Mouse (Mus musculus) neural tube, embryonic 14.5 days (tissue): ENCODE data around the gene Ahsa1. TPM values are rescaled to one million over a fixed set of nuclear protein-coding genes. Genes with fewer than 3 reads are reported as not detected.

Source experiments
- ATAC-seq: fragments of 200-750 bp; cut with Nextera tagmentation; 2 replicates; pipeline ENCODE4 v1.8.0; 2017; ENCODE audit warnings: low read depth, mild to moderate bottlenecking, moderate TSS enrichment, moderate library complexity
- H3K27ac ChIP-seq: fragments of 300-500 bp; sonication (generic); 2 replicates; pipeline ENCODE4 v1.5.1; 2014; ENCODE audit warnings: low read depth, mild to moderate bottlenecking, control low read depth, low read length, moderate library complexity, mixed read lengths
- H3K27me3 ChIP-seq: fragments of 300-500 bp; sonication (generic); 2 replicates; pipeline ENCODE4 v1.6.1; 2014; ENCODE audit warnings: low read length; ENCODE audit not compliant: control insufficient read depth, insufficient read depth
- H3K36me3 ChIP-seq: fragments of 300-500 bp; sonication (generic); 2 replicates; pipeline ENCODE4 v1.6.1; 2014; ENCODE audit warnings: low read length, mixed read lengths; ENCODE audit not compliant: control insufficient read depth, insufficient read depth
- H3K4me1 ChIP-seq: fragments of 300-500 bp; sonication (generic); 2 replicates; pipeline ENCODE4 v1.6.1; 2014; ENCODE audit warnings: low read length; ENCODE audit not compliant: control insufficient read depth, insufficient read depth
- H3K4me2 ChIP-seq: fragments of 300-500 bp; sonication (generic); 2 replicates; pipeline ENCODE4 v1.6.1; 2014; ENCODE audit warnings: mild to moderate bottlenecking, low read depth, low read length, control low read depth
- H3K4me3 ChIP-seq: fragments of 300-500 bp; sonication (generic); 2 replicates; pipeline ENCODE4 v1.5.1; 2014; ENCODE audit warnings: low read depth, low read length, control low read depth, mixed read lengths
- H3K9ac ChIP-seq: fragments of 300-500 bp; sonication (generic); replicated peaks from 2 replicates; pipeline ENCODE4 v1.6.1; 2014; ENCODE audit warnings: low read depth, mild to moderate bottlenecking, control low read depth, low read length, mixed read lengths
- H3K9me3 ChIP-seq: fragments of 300-500 bp; sonication (generic); 2 replicates; pipeline ENCODE4 v1.6.1; 2016; ENCODE audit warnings: low read length; ENCODE audit not compliant: control insufficient read depth
- WGBS: fragments of 180-500 bp; shearing (Covaris S2); extraction: QIAGEN DNeasy Blood & Tissue Kit; methylation state at CpG from one replicate; pipeline ENCODE4 v1.1.7; 2014; 5-methylcytosine and 5-hydroxymethylcytosine counted together
- polyA plus RNA-seq: library from polyadenylated mRNA; unstranded; fragments of >200 nt; fragmentation: Nextera tagmentation; extraction: Ambion mirVana; gene quantifications from 2 replicates; pipeline ENCODE4 v1.2.1, GENCODE M21; 2014

The Ahsa1 gene
- polyA plus RNA-seq: 172 and 186 TPM in 2 replicates

DNA sequence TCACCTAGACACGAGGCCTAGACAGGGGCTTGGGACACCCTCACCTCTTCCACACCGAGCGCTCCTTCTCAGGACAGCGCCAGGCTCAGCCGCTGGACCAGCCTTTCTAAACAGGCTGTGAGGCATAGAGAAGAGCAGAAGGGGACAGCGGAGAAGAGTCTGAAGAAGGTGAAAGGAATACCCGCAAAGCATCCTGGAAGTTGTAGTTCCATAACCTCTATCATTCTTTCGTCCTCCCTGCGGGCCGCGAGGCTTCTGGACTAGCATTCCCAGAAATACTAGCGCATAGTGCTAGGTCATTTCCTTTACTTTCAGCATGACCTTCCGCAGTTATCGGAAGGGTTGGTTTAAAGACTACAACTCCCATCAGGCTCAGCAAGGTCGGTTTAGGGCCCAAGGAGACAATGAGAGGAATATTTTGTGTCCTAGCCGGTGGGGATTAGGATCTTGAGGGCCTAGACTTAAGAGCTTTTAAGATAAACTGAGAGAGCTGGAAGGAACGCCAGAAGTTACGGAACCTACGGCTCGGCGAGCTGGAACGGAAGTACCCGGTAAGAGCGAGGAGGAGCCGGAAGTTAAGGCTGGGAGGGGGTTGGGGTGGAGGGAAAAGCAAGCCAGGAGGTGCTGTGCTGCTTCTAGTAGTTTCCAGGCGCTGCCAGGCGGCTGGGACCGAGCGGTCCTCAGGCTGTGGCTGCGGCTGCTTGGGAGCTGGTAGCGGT lies at the start of gene Ahsa1, which contains the start of gene Vipas39:
Ahsa1 (plus strand) TSS at position 372 of the 719 bp plus-strand sequence.
Vipas39 (minus strand) TSS at position 149 of the 719 bp plus-strand sequence.
- peak within 1 kb of the TSS; percentile 87 for H3K4me2 ChIP-seq
- H3K27me3 ChIP-seq: no peaks in the 10 kb centered on the region
- WGBS: under 1% methylated on average over 31 of the region's 31 CpGs
- peaks cover 29% of the 10 kb centered on the region for H3K36me3 ChIP-seq
- peak; percentile 98 for ATAC-seq
- no peaks in the 10 kb centered on the region for H3K9me3 ChIP-seq
- peak within 1 kb of the TSS; percentile 67 for H3K4me3 ChIP-seq
- peak within 1 kb of the TSS; percentile 79 for H3K9ac ChIP-seq
- H3K27ac ChIP-seq: peak within 1 kb of the TSS; percentile 77
- H3K4me1 ChIP-seq: peaks cover 14% of the 10 kb centered on the region

DNA sequence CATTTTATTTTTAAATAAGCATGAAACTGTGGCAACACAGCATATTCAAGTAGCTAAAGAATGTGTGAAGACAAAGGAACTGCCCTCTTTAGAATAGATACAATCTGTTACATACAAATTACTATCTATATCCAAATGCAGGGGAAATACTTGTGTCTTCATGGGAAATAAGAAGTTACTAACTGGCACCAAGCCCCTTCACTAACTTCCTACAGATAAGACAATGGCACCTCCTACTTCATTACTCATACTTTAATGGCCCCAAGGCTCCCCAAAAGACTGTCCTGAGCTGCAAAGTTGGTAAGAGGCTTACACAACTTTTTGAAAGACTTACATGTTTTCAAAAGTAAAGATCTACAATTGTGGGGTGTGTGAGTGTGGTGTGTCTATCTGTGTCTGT lies 48.7 kb upstream of the Ahsa1 start:
- H3K27me3 ChIP-seq: no peaks in the 10 kb centered on the region
- H3K9me3 ChIP-seq: no peaks in the 10 kb centered on the region
- no peaks in the 10 kb centered on the region for H3K4me1 ChIP-seq
- H3K4me3 ChIP-seq: no peak overlapping the region
- H3K9ac ChIP-seq: no peak overlapping the region
- H3K36me3 ChIP-seq: no peaks in the 10 kb centered on the region
- H3K27ac ChIP-seq: no peak overlapping the region
- ATAC-seq: no peak
- no peak overlapping the region for H3K4me2 ChIP-seq

DNA sequence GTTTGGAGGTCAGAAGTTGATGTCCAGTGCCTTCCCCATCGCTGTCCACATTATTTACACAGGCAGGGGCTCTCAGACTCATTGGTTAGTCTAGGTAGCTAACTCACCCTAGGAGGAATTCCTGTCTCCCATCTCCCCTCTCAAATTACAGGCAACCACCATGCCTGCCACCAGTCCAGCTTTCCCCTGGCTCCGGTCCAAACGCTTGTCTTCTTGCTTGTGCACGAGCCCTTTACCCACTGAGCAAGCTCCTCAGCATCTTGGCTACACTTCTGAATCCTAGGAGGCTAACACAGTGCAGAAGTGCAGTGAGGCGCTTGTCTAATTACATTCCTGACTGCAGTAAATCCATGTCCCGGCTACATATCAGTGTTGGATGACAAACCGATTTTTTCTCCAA lies 46.9 kb upstream of the Ahsa1 start:
- H3K9ac ChIP-seq: no peak overlapping the region
- no peaks in the 10 kb centered on the region for H3K9me3 ChIP-seq
- no peaks in the 10 kb centered on the region for H3K4me1 ChIP-seq
- no peak overlapping the region for H3K27ac ChIP-seq
- no peak overlapping the region for H3K4me3 ChIP-seq
- WGBS: 75% methylated on average over 7 of the region's 7 CpGs
- no peaks in the 10 kb centered on the region for H3K27me3 ChIP-seq
- no peak for ATAC-seq
- H3K36me3 ChIP-seq: no peaks in the 10 kb centered on the region
- H3K4me2 ChIP-seq: no peak overlapping the region

DNA sequence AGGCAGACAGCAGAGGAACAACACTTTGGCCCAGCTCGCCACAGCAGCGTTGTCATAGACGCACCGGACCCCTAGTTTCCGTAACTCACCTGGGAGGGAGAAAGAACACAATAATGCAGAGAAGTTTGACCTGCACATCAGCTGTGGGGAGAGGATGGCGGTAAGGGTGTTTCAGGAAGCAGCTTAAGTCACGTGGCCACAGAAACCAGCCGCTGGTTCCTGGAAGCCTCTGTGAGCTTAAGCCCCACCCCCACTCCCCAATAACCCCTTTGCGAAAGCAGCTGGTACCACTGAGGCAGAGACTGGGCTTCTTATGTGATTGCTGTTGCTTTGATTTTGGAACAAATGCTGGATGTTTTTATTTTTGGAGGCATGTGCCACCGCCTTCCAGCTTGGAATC lies 41.3 kb upstream of the Ahsa1 start:
- no peak overlapping the region for H3K4me3 ChIP-seq
- H3K27ac ChIP-seq: no peak overlapping the region
- H3K9ac ChIP-seq: no peak overlapping the region
- WGBS: 74% methylated on average over 10 of the region's 10 CpGs
- H3K9me3 ChIP-seq: no peaks in the 10 kb centered on the region
- H3K27me3 ChIP-seq: no peaks in the 10 kb centered on the region
- no peak for ATAC-seq
- no peaks in the 10 kb centered on the region for H3K4me1 ChIP-seq
- H3K4me2 ChIP-seq: no peak overlapping the region
- no peaks in the 10 kb centered on the region for H3K36me3 ChIP-seq

DNA sequence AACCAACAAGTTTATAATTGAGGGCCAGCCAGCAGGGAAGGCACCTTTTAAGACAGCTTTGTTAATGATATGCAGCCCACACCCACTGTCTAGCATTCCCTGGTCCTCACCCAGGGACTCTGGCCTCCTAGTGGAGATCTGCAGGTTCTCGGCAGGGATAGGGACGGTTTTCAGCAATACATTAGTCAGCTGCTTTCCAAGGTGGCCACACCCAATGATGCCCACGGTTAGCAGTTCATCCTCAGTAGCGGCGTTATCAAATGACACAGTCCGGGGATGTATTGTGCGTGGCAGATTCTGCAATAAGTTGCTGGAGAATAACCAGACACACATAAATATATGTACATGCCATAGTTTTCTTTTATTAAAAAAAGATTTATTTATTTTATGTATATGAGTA lies 39.5 kb upstream of the Ahsa1 start:
- no peak for ATAC-seq
- 76% methylated on average over 7 of the region's 7 CpGs for WGBS
- no peak overlapping the region for H3K4me2 ChIP-seq

DNA sequence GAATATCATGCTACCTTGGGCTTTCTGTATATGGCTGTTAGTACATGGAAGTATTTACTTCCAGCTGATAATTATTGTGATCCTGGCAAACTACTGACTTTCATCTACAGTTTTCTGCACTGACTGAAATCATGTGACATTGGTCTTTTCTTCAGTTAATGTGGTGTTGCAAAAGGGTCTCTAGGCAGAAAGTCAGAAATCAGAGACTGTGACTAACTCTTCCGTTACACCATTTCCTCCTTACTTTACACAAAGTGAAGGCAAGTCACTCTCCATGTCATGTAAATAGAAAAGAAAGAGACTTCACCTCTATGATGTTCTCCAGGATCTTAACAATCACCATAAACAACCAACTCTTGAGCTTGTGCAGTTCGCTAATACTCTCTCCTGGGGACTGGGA lies 36.6 kb upstream of the Ahsa1 start:
- Histone ChIP-seq H3K27ac (no peak overlapping the region), H3K27me3 (no peaks in the 10 kb centered on the region), H3K4me1 (no peaks in the 10 kb centered on the region), H3K9me3 (no peaks in the 10 kb centered on the region), H3K9ac (no peak overlapping the region), H3K36me3 (no peaks in the 10 kb centered on the region), H3K4me2 (no peak overlapping the region), H3K4me3 (no peak overlapping the region)
- 94% methylated on average over 2 of the region's 2 CpGs for WGBS
- ATAC-seq: no peak

More for the DNA sequence above, 39.5 kb upstream of the Ahsa1 start:
- Histone ChIP-seq H3K27me3 (no peaks in the 10 kb centered on the region), H3K4me3 (no peak overlapping the region), H3K36me3 (no peaks in the 10 kb centered on the region), H3K9me3 (no peaks in the 10 kb centered on the region), H3K27ac (no peak overlapping the region), H3K4me1 (no peaks in the 10 kb centered on the region), H3K9ac (no peak overlapping the region)

DNA sequence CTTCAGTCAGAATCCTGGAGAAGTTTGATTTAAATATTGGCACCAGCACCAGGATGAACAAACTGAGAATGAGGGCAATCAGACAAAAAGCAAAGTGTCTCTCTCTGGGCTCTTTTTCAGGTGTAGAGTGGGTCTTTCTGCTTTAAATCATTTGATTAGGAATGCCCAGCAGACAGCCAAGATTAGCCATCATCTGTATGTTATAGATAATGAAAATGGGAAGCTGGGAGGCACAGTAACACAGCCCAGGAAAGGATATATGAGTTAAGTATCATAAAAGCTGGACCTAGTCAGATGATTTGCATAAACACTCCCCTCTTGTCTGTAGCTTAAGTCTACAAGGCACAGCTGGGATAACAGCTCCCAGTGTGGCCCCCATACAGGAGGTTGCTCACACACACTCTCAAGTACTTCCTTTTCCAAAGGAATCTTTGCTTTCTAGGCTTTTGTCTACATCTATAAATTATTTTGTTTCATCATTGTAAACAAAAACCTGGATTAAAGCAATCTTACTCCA lies 35.8 kb upstream of the Ahsa1 start:
- H3K4me1 ChIP-seq: no peaks in the 10 kb centered on the region
- no peak overlapping the region for H3K4me2 ChIP-seq
- no peak for ATAC-seq
- no peaks in the 10 kb centered on the region for H3K27me3 ChIP-seq
- H3K27ac ChIP-seq: no peak overlapping the region
- no peak overlapping the region for H3K9ac ChIP-seq
- no peak overlapping the region for H3K4me3 ChIP-seq
- no peaks in the 10 kb centered on the region for H3K9me3 ChIP-seq
- H3K36me3 ChIP-seq: no peaks in the 10 kb centered on the region

DNA sequence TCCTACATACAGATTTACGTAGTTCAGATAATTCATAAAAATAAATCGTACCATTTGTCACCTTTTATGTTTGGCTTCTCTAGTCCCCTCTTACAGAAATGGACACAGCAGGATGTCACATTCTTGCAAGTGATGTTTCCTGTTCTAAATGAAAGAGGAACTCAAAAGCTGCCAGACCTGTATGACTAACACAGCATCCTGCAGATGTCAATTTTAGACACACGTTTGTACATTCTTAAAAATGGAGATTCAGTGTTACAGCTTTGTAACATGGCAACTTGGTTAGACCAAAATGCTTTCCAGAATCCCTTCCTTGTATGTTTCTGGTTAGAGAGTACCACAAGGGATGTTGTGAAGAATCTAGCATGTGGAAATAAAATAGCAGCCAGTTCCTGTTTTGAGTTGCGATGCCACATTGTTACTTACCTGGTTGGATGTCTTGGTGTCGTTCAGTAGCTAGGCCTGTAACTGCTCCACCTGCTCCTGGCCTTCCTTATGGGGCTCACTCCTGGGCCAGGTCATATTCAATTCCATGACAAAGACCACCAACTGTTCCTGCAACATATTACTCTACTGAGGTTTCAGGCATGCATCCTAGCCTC lies 29.3 kb upstream of the Ahsa1 start:
- no peaks in the 10 kb centered on the region for H3K27me3 ChIP-seq
- H3K4me1 ChIP-seq: no peaks in the 10 kb centered on the region
- no peak for ATAC-seq
- 86% methylated on average over 5 of the region's 5 CpGs for WGBS
- H3K36me3 ChIP-seq: peaks cover 25% of the 10 kb centered on the region
- H3K4me2 ChIP-seq: no peak overlapping the region
- H3K27ac ChIP-seq: no peak overlapping the region
- no peak overlapping the region for H3K4me3 ChIP-seq
- no peaks in the 10 kb centered on the region for H3K9me3 ChIP-seq
- H3K9ac ChIP-seq: no peak overlapping the region

DNA sequence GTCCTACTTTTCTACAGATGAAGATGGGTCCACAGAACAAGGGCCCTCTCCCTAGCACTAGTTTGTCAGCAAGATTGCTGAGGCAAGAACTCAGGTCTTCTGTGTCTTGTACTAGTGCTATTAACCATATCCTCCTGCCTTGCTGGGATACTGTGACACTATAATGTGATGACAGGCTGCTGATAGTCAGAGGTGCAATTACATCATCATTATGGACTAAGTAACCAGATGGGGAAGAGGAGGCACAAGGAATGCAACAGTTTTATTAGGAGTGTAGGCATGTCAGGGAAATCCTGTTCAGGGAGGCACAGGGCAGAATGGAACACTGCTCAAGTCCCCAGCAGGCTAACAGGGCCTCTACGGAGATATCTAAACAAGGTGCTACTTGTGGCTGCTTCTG lies 27.6 kb upstream of the Ahsa1 start, which contains the start of gene Noxred1:
Noxred1 (minus strand) TSS at position 101 of the 400 bp plus-strand sequence.
- WGBS: 100% methylated on average over 1 of the region's 1 CpGs

More for the DNA sequence above, 27.6 kb upstream of the Ahsa1 start, which contains the start of gene Noxred1:
- Histone ChIP-seq H3K27ac (no peak within 1 kb of the TSS), H3K27me3 (no peaks in the 10 kb centered on the region), H3K9ac (no peak within 1 kb of the TSS), H3K4me3 (no peak within 1 kb of the TSS), H3K4me1 (no peaks in the 10 kb centered on the region), H3K36me3 (peaks cover 36% of the 10 kb centered on the region), H3K9me3 (no peaks in the 10 kb centered on the region), H3K4me2 (no peak within 1 kb of the TSS)
- no peak for ATAC-seq
